Mouse (Mus musculus) cerebellum, postnatal 25 days (tissue): ENCODE data around the gene Cux2.

Experiments used
- DNase-seq, 2 experiments: peaks; one replicate each; pipeline ENCODE4 v3.0.0; 2021; ENCODE audit warnings: mixed read lengths in 2 of 2

Cux2 gene

DNA sequence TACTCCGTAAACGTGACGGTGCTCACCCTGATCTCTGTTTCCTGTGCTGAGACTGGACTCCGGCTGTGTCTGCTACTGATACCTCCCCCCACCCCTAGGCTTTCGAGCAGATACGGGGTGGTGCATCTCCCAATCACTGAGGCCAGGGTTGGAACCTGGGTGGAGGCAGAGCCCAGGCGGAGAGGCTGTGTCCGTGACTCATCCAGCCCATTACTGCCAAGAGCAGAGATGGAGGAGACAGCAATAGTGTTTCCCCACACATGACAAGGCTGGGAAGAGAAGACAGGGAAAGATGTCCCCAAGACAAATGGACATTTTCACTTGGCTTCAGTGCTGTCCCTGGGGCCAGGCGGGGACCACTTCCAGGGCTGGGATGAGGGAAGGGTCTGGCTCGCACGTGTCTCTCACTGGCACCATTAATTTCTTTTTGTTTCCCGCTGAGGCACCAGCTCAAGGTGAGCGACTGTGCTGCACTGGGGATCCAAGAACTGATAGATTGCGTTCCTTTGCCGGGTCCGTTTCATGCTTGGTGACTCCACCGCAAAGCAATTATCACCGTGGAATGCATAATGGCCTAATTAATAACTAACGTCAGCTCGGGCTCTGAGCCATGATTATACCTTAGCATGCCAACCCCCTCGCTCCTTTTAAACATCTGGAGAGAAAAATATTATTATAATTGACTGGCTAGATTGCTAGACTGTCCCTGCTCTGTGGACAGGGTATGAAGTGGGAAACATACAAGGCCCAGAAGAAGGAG, 140.5 kb downstream of the Cux2 start:
- no peak for DNase-seq

DNA sequence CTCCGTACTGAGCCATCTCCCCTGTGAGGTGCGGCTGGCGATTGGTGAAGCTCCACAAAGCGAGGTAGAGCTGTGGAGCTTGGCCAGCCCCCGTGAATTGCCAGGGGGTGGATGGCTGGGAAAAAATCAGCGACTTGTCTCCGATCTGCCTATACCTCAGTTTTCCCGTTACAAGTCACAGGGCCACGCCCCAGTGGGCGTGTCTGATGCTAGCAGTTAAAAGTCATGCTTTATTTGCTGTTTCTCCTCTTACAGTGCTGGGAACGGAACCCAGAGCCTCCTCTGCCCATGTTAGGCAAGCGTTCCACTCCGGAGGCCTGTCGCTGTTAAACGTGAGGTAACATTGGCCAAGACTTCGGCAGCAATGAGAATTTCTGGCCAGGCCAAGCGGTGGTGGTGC, 144.2 kb downstream of the Cux2 start:
- no peak for DNase-seq

DNA sequence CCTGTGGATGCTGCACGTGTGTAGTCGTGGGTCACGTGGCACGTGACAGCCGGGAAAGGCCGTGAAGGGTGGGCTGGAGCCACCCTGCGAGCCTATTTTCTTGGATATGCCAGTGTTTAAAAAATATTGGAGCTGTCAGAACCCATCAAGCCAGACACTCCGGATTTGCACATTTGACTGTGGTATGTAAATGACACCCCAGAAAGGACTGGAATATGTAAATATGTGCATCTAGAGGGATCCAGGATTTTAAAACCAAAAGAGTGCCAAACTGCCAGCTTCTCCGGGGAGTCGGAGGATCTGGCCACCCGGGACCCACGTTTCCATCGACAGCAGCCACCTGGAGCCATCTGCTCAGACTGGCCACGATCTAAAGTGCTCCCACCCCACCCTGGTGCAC, 145.1 kb downstream of the Cux2 start:
- DNase-seq, result no peak

DNA sequence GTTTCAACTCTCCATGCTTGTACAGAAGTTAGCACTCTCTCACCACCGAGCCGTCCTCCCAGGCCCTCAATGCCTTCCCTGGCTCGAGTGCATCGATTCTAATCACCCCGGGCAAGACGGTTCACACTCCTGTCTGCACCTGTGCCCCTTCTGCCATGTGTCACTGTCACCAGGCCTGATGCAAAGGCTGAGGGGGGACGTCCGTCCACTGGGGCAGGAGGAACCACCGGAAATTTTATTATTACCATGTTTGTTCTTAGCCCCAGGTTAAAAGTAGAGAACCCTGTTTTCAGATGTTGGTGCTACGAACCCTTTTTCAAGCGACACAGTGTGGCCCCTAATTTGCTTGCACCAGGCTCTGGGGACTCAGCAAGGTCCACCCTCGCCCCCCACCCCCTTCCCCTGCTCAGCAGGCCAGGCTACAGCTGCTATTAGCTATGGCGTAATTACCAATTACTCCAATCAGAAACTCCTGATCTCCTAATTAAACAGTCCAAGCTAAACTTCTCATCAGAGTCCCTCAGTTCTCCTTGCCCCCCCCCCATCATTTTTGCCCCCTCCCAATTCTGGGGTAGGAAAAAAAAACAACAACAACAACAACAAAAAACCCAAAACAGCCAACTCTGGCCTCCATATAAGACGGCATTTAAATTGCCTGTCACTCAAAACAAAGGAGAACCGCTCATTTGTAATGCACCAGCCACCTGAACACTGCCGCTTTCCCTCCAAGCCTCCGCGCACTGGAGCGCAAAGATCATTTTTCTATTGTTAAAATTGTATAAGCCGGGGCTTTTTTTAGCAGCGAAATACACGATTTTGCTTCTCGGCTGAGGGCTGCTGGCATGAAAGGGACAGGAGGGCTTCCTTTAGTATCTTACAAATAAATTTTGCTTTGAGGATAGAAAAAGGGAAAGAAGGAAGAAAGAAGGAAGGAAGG, 146.8 kb downstream of the Cux2 start:
- no peak for DNase-seq

DNA sequence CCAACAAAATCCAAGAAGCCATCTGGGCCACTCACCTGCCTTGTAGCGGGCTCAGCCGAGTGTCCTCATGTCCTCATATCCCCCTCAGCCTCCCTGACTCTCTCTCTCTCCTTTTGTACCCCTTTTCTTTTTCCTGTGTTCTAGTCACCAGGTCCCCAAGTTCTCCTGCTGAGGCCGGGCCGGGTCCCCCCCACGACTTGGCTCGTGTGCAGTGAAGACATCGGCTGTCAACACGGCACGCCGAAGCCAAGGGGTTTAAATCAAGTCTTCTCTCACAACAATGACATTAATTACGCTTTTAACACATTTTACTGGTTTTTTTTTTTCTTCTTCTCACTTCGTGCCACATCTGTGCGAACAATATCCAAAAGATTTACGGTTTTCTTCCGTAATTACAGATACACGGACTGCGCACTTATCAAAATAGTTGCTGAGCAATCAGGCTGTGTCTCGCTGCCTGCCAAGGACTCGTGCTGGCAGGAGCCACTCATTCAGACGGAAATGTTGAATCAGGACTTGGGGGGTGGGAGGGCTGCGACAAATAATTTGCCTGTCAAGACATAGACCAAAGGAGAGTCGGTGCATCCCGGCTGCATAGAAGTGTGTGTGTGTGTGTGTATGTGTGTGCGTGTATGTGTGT, 154.7 kb downstream of the Cux2 start:
- DNase-seq, result no peak

DNA sequence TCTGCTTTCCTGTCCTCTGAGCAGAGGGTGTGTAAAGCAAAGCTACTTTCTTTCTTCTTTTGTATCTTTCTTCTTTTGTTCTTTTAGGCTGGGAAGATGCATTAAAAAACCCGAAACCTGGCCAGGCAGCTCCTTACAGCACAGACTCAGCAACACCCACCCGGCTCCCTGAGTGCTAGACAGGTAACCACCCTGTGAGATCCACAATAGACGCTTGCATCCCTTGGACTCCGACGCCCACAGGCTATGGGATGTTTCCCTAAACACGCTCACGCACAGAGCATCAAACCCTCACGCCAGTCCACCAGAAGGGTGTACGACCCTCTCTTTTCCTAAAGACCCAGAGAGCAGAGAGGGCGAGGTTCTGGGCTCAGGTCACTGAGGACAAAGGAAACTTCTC, 155.3 kb downstream of the Cux2 start:
- no peak for DNase-seq

DNA sequence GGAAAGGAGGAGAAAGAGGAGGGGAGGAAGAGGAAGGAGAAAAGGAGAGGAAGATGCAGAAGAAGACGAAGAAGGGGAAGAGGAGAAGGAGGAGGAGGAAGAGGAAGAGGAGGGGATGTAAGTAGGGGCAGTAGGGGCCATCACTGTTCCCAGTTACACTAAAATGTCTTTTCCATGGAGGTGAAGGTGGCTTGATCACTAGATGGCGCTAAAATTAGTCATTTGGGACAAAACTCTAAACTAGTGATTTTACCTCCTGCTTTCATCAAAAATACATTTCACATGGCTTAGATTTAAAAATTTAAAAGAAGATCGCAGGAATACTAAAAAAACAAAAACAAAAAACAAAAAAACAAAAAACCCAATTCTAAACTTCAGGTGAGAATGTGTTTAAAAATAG, 156.3 kb downstream of the Cux2 start:
- DNase-seq, result no peak

DNA sequence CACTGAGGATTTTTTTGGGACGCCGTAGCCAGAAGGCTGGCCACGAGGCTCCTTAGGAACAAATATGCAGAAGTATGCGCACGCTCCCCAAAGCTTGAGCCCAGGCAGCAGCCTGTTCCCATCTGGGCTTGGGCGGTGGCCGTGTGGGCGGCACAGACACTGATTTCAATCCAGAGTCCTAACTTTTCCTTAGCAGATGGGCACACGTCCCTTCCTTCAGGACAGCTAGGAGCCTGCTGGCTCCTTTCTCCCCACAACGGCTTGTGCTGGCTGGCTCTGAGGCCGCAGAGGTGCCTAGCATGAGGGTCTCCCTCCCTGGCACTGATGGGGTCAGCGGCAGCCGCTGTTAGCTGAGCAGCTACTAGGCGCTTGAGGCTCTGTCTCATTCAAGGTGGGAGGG, 157.6 kb downstream of the Cux2 start:
- no peak for DNase-seq

DNA sequence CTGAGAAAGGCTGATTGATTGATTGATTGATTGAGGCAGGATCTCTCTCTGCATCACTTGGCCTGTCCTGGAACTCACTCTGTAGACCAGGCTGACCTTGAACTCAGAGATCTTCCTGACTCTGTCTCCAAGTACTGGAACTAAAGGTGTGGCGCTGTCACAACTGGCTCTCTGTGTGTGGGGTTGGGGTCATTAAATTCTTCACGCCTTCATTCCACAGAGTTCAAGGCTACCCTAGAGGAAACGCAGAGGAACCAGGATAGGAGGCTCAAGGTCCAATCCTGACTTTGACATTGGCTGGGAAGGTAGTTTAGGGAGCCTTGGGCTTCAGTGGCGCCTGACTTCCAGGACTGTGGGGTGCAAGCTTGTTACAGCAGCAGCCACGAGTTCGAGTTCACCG, 159.0 kb downstream of the Cux2 start:
- DNase-seq, result no peak

DNA sequence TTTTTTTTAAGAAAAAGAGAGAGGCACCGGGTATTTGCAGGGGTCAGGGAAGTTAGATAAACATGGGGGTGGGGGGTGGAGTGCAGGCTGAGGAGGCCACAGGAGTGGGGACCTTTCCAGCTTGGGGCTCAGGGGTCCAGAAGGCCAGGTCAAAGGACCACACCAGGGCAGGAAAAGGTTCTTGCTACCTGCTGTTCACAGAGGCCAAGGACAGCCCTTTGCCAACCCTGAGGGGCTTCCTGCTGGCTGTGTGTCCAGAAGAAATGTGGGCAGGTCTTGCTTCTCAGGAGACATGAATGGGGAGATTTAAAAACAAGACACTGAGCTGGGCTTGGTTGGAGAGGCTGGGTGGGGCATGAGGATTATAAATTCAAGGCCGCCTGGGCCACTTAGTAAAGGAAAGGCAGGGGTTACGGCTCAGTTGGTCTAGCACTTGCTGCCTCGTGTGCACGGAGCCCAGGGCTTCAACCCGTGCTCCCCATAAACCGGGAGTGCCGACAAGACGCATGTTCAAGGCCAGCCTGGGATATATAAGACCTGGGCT, 160.0 kb downstream of the Cux2 start:
- no peak for DNase-seq

DNA sequence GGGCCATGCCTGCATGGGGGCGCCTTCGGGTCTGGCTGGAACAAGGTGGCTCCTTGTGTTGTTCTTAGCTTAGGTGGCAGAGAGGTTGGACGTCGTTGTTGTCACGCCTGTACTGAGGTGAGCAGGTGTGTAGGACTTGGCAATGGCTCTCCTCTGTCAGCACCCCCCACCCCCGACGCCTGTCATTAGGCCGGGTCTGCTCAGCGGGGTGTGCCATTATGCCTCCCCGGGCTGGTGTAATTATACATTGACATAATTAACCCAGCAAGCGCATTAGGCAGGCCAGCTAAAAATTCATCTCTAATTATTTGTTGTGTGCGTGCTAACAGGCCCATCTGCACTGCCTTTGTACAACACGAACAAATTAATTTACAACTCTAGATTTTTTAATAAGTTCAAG, 160.5 kb downstream of the Cux2 start:
- DNase-seq, result peak in 1 of 2 experiments; percentile 44

DNA sequence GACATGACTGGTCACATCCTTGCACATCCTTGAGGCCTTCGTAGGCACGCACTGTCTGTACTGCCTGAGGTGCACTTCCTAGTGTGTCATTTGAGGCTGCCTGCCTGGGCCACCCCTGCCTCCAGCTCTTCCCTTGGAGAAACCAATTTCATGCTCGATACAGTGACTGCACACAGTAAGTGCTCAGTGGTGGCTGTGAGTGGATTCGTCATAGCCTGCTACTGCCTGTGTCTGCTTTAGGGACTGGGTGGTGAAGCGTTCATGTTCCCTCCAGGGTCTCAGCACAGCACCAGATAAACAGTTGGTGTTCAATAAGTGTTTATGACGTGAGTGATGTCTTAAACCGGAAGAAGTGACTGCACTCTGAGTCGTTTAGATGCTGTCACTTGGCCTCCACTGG, 166.5 kb downstream of the Cux2 start:
- no peak for DNase-seq

DNA sequence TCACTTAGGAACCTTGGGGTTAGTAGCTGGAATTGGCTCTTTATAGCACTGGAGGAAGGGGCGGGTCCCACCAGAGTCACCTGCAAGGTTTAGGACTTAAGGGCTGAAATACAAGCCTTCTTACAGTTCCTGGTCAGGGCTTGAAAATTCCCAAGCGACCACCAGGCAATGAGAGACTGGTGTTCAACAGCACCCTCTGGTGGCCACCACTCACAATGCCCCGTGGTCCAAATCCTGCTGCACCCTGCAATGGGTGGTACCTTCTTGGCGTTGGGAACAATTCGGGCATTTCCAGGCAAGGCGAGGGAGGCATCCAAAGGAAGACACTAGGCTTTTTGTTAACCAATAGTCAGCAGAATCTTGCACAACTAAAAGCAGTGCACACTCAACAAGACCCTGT, 170.7 kb downstream of the Cux2 start:
- DNase-seq, result peak; percentile 41 to 58

DNA sequence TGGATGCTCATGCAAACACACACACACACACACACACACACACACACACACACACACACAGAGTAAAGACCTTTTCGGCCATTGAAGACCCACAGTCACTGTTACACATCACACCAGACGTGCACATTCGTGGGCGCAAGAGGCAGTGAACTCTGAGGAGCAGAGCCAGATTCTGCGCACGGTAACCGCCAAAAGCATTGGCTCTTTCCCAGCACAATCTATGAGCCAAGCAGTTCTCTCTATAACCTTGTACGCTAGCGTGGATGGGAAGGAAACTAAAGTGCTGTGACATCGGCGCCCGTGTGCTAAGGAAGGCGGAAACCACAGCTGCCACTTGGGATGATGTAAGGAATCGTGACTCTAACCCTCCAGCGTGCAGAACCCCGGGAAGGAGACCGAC, 171.2 kb downstream of the Cux2 start:
- peak in 1 of 2 experiments; percentile 36 for DNase-seq

DNA sequence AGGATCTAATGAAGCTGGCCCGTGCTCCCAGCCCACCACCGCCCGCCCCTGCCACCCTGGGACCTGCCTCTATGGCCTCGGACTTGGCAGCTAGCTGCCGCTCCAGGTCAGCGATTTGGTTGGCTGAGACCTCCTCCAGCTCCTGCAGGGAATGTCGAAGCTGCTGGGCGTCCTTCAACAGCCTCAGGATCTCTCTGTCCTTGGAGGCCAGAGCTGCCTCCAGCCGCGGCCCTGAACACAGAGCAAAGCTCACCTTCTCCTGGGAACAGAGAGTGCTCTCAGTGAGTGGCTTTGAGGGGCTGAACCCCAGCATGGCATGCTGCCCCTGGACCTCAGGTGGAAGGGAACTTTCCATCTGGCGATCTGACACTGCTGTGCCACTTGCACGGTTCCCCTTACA, 173.0 kb downstream of the Cux2 start:
- no peak for DNase-seq

DNA sequence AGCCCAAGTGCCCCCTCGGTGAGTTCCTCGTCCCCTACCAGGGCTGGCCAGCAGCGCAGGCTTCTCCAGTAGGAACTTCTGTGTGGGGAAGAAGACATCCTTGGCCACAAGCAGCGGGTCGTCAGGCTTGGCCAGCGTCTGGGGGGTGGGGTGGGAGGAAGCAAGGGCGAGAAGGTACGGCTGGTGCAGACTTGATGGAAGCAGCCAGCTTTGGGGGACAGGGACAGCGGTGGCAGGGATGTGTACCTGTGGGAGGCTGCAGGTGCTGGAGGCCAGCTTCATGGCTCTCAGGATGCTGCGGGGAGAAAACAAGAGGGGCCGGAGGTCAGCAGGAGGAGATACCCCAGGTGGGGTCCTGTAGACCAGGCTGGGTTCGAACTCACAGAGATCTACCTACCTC, 174.9 kb downstream of the Cux2 start:
- no peak for DNase-seq

DNA sequence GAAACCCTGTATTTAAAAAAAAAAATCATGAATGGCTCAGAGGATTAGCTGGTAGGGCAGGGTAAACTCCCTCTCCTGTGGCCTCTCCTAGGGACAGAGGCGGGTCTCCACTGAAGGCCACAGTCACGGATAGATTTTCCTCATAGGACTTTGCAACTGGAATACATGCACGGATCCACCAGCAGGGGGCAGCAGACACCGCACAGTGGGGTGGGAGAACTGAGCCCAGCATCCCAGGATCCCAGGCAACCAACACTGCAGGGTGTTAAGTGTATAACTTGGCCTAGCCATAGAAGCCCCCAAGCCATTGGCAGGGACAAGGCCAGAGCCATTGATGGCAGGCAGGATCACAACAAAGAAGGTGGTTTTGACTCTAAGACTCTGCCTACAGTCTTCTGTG, 177.7 kb downstream of the Cux2 start:
- DNase-seq, result peak; percentile 86 to 91

DNA sequence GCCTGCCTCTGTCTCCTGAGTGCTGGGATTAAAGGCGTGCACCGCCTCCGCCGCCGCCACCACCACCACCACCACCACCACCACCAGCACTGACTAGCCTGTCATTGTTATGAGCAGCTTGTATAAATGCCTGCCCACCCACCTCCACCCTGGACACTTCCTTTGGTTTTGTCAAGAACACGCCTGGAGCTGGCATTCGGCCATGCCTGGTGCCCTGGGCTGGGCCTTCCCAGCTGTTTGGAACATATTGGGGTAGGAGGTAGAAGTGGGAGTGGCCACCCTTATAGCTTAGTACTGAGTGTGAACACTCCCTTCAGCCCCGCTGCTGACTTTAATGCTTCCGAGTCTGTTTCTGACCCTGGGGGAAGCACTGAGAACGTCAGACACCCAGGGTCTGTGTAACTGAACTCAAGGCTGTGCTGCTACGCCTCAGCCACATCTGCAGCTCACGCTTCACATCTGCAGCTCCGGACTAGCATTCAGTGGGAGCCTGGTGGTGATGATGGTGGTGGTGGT, 178.3 kb downstream of the Cux2 start:
- DNase-seq, result no peak

DNA sequence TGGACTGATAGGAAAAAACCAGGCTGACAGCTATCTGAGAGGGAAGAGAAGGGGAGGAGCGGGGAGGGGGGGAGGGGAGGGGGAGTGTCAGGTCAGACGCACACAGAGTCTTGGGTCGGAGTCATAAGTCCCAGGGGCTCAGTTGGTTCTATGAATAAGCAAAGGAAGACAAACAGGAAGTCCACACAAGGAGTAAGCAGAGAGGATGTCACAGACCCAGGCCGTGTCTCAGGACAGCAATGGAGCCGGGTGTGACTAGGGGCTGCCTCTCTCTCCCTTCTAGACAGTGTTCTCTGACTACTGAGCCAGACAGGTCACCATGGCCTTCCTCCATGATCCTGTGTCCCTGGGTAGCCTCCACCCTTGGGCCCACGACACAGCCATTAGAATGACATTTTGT, 179.1 kb downstream of the Cux2 start:
- no peak for DNase-seq

DNA sequence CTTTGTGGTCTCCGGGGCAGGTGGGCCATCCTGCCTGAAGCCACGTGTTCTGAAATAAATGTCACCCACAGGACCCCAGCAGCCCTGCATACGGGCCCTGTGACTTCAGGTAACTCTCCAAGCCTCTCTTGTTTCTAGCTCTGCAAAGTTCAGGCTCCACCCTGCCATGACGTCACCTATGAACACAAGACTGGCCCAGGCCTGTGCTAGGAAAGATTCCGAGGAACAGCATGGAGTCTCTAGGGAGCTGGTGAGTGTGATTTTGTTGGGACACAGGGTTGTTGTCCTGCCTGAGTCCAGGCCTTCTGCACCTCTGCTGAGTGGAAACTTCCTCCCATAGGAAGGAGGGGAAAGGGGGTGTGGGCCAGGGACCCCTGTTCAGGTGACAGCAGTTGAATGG, 181.9 kb downstream of the Cux2 start:
- DNase-seq, result no peak

DNA sequence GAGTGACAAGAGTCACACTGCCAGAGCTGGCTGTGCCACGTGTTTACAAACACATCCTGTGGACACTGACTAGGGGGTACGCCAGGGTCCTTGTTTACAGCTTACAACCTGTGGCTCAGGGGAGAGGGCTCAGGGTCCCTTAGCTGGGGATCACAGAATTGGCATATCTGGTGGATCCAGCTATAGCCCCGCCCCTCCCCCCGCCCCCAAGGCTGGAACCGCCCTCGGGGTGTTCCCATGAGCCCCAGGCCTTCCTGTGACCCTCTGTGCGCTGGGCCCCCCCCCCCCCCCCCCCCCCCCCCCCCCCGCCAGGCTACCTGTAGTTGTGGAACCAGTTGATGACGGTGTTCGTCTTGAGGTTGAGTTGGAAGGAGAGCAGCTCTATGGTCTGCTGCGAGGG, 185.6 kb downstream of the Cux2 start:
- DNase-seq, result no peak

DNA sequence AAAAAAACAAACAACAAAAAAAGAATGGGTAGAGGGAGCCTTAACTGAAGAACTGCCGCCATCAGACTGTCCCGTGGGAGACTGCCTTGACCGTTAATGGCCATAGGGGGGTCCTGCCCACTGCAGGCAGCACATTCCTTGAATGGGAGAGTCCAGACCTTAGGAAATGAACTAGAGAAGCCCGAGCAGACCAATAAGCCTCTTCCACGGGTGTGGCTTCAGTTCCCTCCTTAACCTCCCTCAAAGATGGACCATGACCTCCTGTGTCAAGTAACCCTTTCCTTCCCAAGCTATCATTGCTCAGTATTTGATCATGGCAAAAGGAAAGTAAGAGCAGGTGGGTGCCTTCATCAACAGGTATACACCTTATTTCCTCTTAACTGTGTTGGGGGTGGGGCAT, 187.9 kb downstream of the Cux2 start:
- no peak for DNase-seq

DNA sequence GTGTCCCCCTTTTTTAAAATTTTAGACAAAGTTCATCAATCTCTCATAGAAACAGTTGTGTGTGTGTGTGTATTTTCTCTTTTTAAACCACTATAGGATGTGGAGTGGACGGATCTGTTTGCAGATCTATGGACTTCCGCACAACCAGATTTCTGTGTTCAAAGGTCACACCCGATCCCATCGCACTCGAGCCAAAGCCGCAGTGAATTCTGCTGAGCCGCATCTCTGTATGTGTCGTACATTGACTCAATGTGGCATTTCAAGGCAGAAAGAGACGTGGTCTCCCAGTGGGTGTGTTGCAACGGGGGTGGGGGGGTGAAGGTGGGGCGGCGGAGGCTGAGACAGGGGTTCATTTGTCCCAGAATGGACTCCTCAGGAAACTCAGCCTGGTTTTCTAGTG, 191.5 kb downstream of the Cux2 start:
- DNase-seq, result no peak
